Mouse (Mus musculus) ES-Bruce4 (cell line): Measurements from ENCODE around the gene Nmnat1.

ENCODE experiments used
- CTCF ChIP-seq: IDR thresholded peaks from one replicate; pipeline ENCODE4 v1.8.1; 2011; ENCODE audit warnings: low read depth, low read length
- POLR2A ChIP-seq: IDR thresholded peaks from one replicate; pipeline ENCODE4 v1.8.1; 2011; ENCODE audit warnings: low read length; ENCODE audit not compliant: insufficient read depth

DNA sequence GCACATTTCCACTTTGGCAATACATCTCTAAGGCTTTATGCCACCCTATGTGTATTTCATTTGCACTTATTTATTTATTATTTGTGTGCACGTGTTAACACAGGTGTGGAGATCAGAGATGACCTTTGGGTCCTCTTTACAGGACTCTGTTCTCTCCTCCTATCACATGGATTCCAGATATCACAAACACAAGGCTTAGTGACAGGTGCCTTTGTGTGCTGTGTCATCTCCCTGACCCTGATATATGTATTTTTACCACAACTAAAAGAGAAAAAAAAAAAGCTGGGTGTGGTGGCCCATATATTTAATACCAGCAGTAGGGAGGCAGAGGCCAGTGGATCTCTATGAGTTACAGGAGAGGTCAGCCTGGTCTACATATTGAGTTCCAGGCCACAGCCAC, 40.5 kb downstream of the Nmnat1 start:
- TF ChIP-seq CTCF (no peak), POLR2A (no peak)
